Mouse (Mus musculus): ENCODE measurements around the gene Kcmf1.
A peak's percentile ranks its signal among the peaks of the same experiment; 100 is the strongest.

GRCm38 (mm10) chr6:72831276-72831675 is 68.5 kb downstream of the Kcmf1 start:
- TF ChIP-seq CTCF (IDR thresholded peaks at IDR 0.05; ENCODE audit: low read depth): peak; percentile 88
- no peak for TF ChIP-seq EP300 (optimal IDR thresholded peaks at IDR 0.05)

Data from stomach, postnatal 0 days (tissue).